Comparison of ENCODE assay signal across 26 mouse cellular contexts in genomic region chr3:84829366-84829765, GRCm38 (mm10). TPM values are rescaled to one million over a fixed set of nuclear protein-coding genes. Genes with fewer than 3 reads are reported as not detected.
DNase-seq lines count a peak whose midpoint lies in the region; ATAC-seq and TF ChIP-seq lines count a peak whose summit lies in the region.
"Had no signal": no experiment of that assay in that cellular context is flagged by ENCODE, and none has a peak within 500 bp of the region (broad histone marks: within the 10 kb centered on the region; RNA-seq: fewer than 3 reads in every experiment).

No protein-coding gene starts in this region.

- no peak overlapping the region for H3K27ac ChIP-seq in MEL (ENCODE audit: control insufficient read depth, low read depth, low read length)
- H3K27ac ChIP-seq in midbrain, embryonic 15.5 days = no peak overlapping the region

- H3K79me2 ChIP-seq in MEL (ENCODE audit: control insufficient read depth, insufficient read depth, low read length, poor library complexity) = peaks cover 42% of the 10 kb centered on the region

- TF ChIP-seq CTCF in MEL (IDR thresholded peaks at IDR 0.05 in 2 of 3, conservative IDR thresholded peaks at IDR 0.05 in 1 of 3; ENCODE audit: control insufficient read depth in 1 of 3, insufficient read depth in 1 of 3, low read depth in 2 of 3, low read length in 3 of 3, poor library complexity in 1 of 3, severe bottlenecking in 1 of 3) = no peak

- no peak overlapping the region for H3K4me3 ChIP-seq in MEL (ENCODE audit: control insufficient read depth in 1 of 2, insufficient read depth in 1 of 2, low read depth in 2 of 2, low read length in 2 of 2)
- H3K4me3 ChIP-seq in midbrain, embryonic 15.5 days = no peak overlapping the region

- TF ChIP-seq EP300 in MEL (IDR thresholded peaks at IDR 0.05; ENCODE audit: low read depth in 1 of 2, low read length in 2 of 2) = no peak

- TF ChIP-seq RAD21 in MEL (IDR thresholded peaks at IDR 0.05; ENCODE audit: low read depth, low read length) = no peak

- no peaks in the 10 kb centered on the region for H3K27me3 ChIP-seq in MEL (ENCODE audit: control insufficient read depth in 1 of 2, insufficient read depth in 2 of 2, low read length in 2 of 2)
- H3K27me3 ChIP-seq in midbrain, embryonic 15.5 days (replicated peaks) = no peaks in the 10 kb centered on the region
- H3K27me3 ChIP-seq: CH12.LX, Patski had no signal

- no peak overlapping the region for H3K4me2 ChIP-seq in midbrain, embryonic 15.5 days

- 75% methylated on average over 1 of the region's 1 CpGs for WGBS in midbrain, embryonic 15.5 days

- intact Hi-C loops in gastrocnemius, postnatal 14 days (cut with DNase I; ENCODE audit: low total_unique reads) = no loop called here

- H3K9me3 ChIP-seq in MEL (replicated peaks; ENCODE audit: insufficient read depth, low read length) = no peaks in the 10 kb centered on the region
- H3K9me3 ChIP-seq in midbrain, embryonic 15.5 days = no peaks in the 10 kb centered on the region
- H3K9me3 ChIP-seq: G1E had no signal

- no peak for ATAC-seq in midbrain, embryonic 15.5 days (replicated peaks)
- ATAC-seq: activated CD4-positive, CD25-positive, alpha-beta regulatory T cell, adult 4 months; CD4-positive, CD25-positive, alpha-beta regulatory T cell, adult 4 months; Patski had no signal

- no peak overlapping the region for H3K9ac ChIP-seq in MEL (ENCODE audit: control insufficient read depth, low read depth, low read length, poor library complexity, severe bottlenecking)
- H3K9ac ChIP-seq in midbrain, embryonic 15.5 days = no peak overlapping the region

- DNase-seq in 3T3-L1 (ENCODE audit: low read depth, low spot score) (peak; percentile 78), MEL (ENCODE audit: low read depth, low spot score) (no peak), NIH3T3 (ENCODE audit: low read depth) (peak; percentile 57), adipocyte (ENCODE audit: low spot score) (peak; percentile 31)
- DNase-seq in testis, postnatal 14 days (ENCODE audit: low spot score) = no peak
- DNase-seq in gastrocnemius, postnatal 14 days = no peak
- no peak for DNase-seq in urinary bladder, postnatal 36 days (ENCODE audit: low spot score in 2 of 2)
- DNase-seq: adrenal gland, adult 2 months; adrenal gland, adult 8-10 months; adrenal gland, postnatal 10 days; adrenal gland, postnatal 14 days; adrenal gland, postnatal 25 days; adrenal gland, postnatal 36 days; B cell, adult 2 months; cerebellum, adult 11 months; cerebellum, adult 11-12 months; cerebellum, adult 18-20 months; cerebellum, adult 2 months; cerebellum, adult 8-10 months; cerebellum, adult 9-10 months had no signal

- TF ChIP-seq POLR2A in MEL (IDR thresholded peaks at IDR 0.05; ENCODE audit: control insufficient read depth in 1 of 2, insufficient read depth in 1 of 2, low read depth in 1 of 2, low read length in 2 of 2, poor library complexity in 1 of 2) = no peak

- H3K36me3 ChIP-seq in MEL (ENCODE audit: control insufficient read depth in 1 of 2, insufficient read depth in 2 of 2, low read length in 2 of 2) = peaks cover 0 to 54% of the 10 kb centered on the region in 2 experiments; a peak in 3 of 4 replicates
- H3K36me3 ChIP-seq in midbrain, embryonic 15.5 days (replicated peaks) = no peaks in the 10 kb centered on the region

- peaks cover 13 to 33% of the 10 kb centered on the region in 2 experiments for H3K4me1 ChIP-seq in MEL (ENCODE audit: control insufficient read depth in 1 of 2, insufficient read depth in 2 of 2, low read length in 2 of 2)
- H3K4me1 ChIP-seq in midbrain, embryonic 15.5 days = 0 out of 2 replicates have a peak, but pooled peaks cover 4% of the 10 kb centered on the region

TF ChIP-seq in MEL, 35 proteins besides CTCF, POLR2A, EP300 and RAD21:
- TF ChIP-seq ZC3H11A (IDR thresholded peaks at IDR 0.05; ENCODE audit: low read depth, low read length) = no peak
- no peak for TF ChIP-seq POLR2AphosphoS5 (IDR thresholded peaks at IDR 0.05; ENCODE audit: borderline replicate concordance, low read depth, low read length)
- TF ChIP-seq MXI1 (IDR thresholded peaks at IDR 0.05; ENCODE audit: low read depth, low read length) = no peak
- no peak for TF ChIP-seq TCF12 (IDR thresholded peaks at IDR 0.05; ENCODE audit: low read depth, low read length)
- no peak for TF ChIP-seq MYC (IDR thresholded peaks at IDR 0.05; ENCODE audit: low read depth, low read length)
- peak; percentile 37; the same call in 1 of the 2 replicates for TF ChIP-seq ZNF384 (IDR thresholded peaks at IDR 0.05; ENCODE audit: low read depth, low read length)
- TF ChIP-seq ZKSCAN1 (IDR thresholded peaks at IDR 0.05; ENCODE audit: low read depth, low read length) = no peak
- TF ChIP-seq USF1 (IDR thresholded peaks at IDR 0.05; ENCODE audit: low read depth, low read length) = no peak

RNA-seq across cellular contexts. Expression of gene Fbxw7, which starts 14.3 kb away (rescaled TPM):
- total RNA-seq in MEL (2012; rRNA removed) = 13.9 and 14.5 TPM in 2 replicates
- 10 to 100 TPM in 1 of 2 experiments, not detected in 1; 11.8 TPM for polyA plus RNA-seq in MEL (2012; ENCODE audit: insufficient read depth in 1 of 2, insufficient read length in 2 of 2, low read depth in 1 of 2, low replicate concordance in 2 of 2, missing spikeins in 1 of 2)
- 10 to 100 TPM; 20.2 to 35.4 TPM for total RNA-seq in gastrocnemius, postnatal 14 days (2021)
- 26.2 and 28.1 TPM in 2 replicates for polyA plus RNA-seq in midbrain, embryonic 15.5 days (2015; fragmentation: Nextera tagmentation; extraction: Ambion mirVana)

Comparison
In these comparisons a context has a peak if more than half of its experiments do, and no peak if none do; other contexts are left out.
1. DNase-seq: peak in 3T3-L1 (single experiment), NIH3T3 (single experiment) and adipocyte (single experiment); none in MEL (single experiment), testis, postnatal 14 days (single experiment), gastrocnemius, postnatal 14 days (single experiment) and urinary bladder, postnatal 36 days (0 of 2).